ENCODE assay signal across 18 mouse cellular contexts in the genomic region with DNA sequence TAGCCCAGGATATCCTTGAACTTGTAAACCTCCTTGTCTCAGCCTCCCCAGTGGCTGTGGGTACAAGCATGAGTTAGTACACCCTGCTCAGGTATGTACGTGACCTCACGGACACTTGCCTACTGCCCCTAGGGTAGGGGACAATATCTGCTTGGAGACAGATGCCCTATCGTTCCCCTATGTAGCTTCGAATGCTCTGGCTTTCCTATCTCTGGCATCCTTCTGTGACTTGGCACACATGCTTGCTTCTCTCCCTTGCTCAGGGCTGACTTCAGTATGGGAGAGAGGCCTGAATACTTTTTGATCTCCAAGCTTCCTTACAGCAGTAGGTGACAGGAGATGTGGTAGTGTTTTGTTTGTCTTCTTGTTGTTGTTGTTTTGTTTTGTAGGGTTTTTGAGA.
"Had no signal": no experiment of that assay in that cellular context is flagged by ENCODE, and none has a peak within 500 bp of the region (broad histone marks: within the 10 kb centered on the region; RNA-seq: fewer than 3 reads in every experiment).

No protein-coding gene starts in this region.

- H3K9ac ChIP-seq: limb, embryonic 13.5 days; liver, embryonic 15.5 days; midbrain, embryonic 13.5 days; stomach, embryonic 15.5 days had no signal

- H3K27me3 ChIP-seq: limb, embryonic 13.5 days; stomach, embryonic 15.5 days had no signal

- H3K4me3 ChIP-seq: layer of hippocampus, adult 2 months had no signal

- DNase-seq: kidney, postnatal 25 days; layer of hippocampus, adult 9-11 months; lung, adult 2 months; lung, postnatal 14 days; lung, postnatal 4 days; retina, postnatal 1 day; right cerebral cortex, postnatal 25 days; spleen, adult 18-20 months; thymus, postnatal 25 days had no signal

- H3K27ac ChIP-seq: kidney, postnatal 0 days; layer of hippocampus, adult 2 months; limb, embryonic 10.5 days; limb, embryonic 13.5 days; liver, embryonic 15.5 days; midbrain, embryonic 13.5 days; neural tube, embryonic 13.5 days had no signal

- H3K9me3 ChIP-seq: limb, embryonic 10.5 days; limb, embryonic 13.5 days; liver, embryonic 15.5 days; midbrain, embryonic 10.5 days; midbrain, embryonic 13.5 days; neural tube, embryonic 13.5 days; stomach, embryonic 15.5 days had no signal

- H3K36me3 ChIP-seq: limb, embryonic 10.5 days; limb, embryonic 13.5 days; liver, embryonic 15.5 days; midbrain, embryonic 10.5 days; midbrain, embryonic 13.5 days; neural tube, embryonic 13.5 days; stomach, embryonic 15.5 days had no signal
